Mouse (Mus musculus) Muller cell, postnatal 12 days (primary cell): ENCODE results near the gene Trub2.

Experiments
- DNase-seq: peaks from one replicate; pipeline ENCODE4 v3.0.0-alpha.2; 2015; ENCODE audit errors: inconsistent ontology term

Trub2 gene

GRCm38 (mm10) chr2:29773323-29773722 is 15.0 kb downstream of the Trub2 start:
- no peak for DNase-seq

- DNase-seq, result peak; percentile 46
Observed at GRCm38 (mm10) chr2:29771611-29772461, 16.5 kb downstream of the Trub2 start.

GRCm38 (mm10) chr2:29770162-29770561 is 18.1 kb downstream of the Trub2 start:
- DNase-seq, result no peak

GRCm38 (mm10) chr2:29768901-29769300 is 19.4 kb downstream of the Trub2 start:
- no peak for DNase-seq

GRCm38 (mm10) chr2:29767976-29768709 is 20.2 kb downstream of the Trub2 start:
- DNase-seq, result no peak

GRCm38 (mm10) chr2:29764831-29765230 is 23.5 kb downstream of the Trub2 start:
- DNase-seq, result peak; percentile 40

GRCm38 (mm10) chr2:29755693-29756092 is 32.6 kb downstream of the Trub2 start:
- DNase-seq, result no peak

GRCm38 (mm10) chr2:29752397-29752796 is 35.9 kb downstream of the Trub2 start:
- no peak for DNase-seq

GRCm38 (mm10) chr2:29751497-29751896 is 36.8 kb downstream of the Trub2 start, which contains the start of gene Gm13420:
Gene Gm13420 (minus strand): TSS chr2:29751685.
- peak; percentile 19 for DNase-seq

GRCm38 (mm10) chr2:29748499-29748898 is 39.8 kb downstream of the Trub2 start:
- DNase-seq, result no peak

- DNase-seq, result no peak
Observed at GRCm38 (mm10) chr2:29747852-29748251, 40.5 kb downstream of the Trub2 start.

GRCm38 (mm10) chr2:29747188-29747782 is 41.0 kb downstream of the Trub2 start:
- no peak for DNase-seq

GRCm38 (mm10) chr2:29744256-29744655 is 44.0 kb downstream of the Trub2 start:
- DNase-seq, result no peak

- DNase-seq, result no peak
Observed at GRCm38 (mm10) chr2:29741207-29741606, 47.1 kb downstream of the Trub2 start.

- DNase-seq, result no peak
Observed at GRCm38 (mm10) chr2:29739368-29739767, 48.9 kb downstream of the Trub2 start.

- no peak for DNase-seq
Observed at GRCm38 (mm10) chr2:29738799-29739198, 49.5 kb downstream of the Trub2 start.

- no peak for DNase-seq
Observed at GRCm38 (mm10) chr2:29737209-29737925, 50.9 kb downstream of the Trub2 start.

GRCm38 (mm10) chr2:29735708-29736107 is 52.6 kb downstream of the Trub2 start:
- DNase-seq, result no peak

- no peak for DNase-seq
Observed at GRCm38 (mm10) chr2:29733348-29733747, 55.0 kb downstream of the Trub2 start.

GRCm38 (mm10) chr2:29732559-29732958 is 55.7 kb downstream of the Trub2 start:
- no peak for DNase-seq

GRCm38 (mm10) chr2:29731545-29731944 is 56.8 kb downstream of the Trub2 start:
- DNase-seq, result peak; percentile 26

- DNase-seq, result no peak
Observed at GRCm38 (mm10) chr2:29729500-29729899, 58.8 kb downstream of the Trub2 start.
